Mouse (Mus musculus) gastrocnemius, adult 18-20 months (tissue): ENCODE data around the gene Pdzrn3. TPM values are rescaled to one million over a fixed set of nuclear protein-coding genes. Genes with fewer than 3 reads are reported as not detected.

Experiments used
- DNase-seq: peaks from one replicate; pipeline ENCODE4 v3.0.0; 2021; ENCODE audit warnings: low spot score
- total RNA-seq, 2 experiments: library from RNA; stranded (reverse); gene quantifications; 2 replicates each; pipeline ENCODE4 v1.2.3; 2021

The Pdzrn3 gene
- total RNA-seq, 2 experiments from 2014 or later, result 122 to 135 TPM

DNA sequence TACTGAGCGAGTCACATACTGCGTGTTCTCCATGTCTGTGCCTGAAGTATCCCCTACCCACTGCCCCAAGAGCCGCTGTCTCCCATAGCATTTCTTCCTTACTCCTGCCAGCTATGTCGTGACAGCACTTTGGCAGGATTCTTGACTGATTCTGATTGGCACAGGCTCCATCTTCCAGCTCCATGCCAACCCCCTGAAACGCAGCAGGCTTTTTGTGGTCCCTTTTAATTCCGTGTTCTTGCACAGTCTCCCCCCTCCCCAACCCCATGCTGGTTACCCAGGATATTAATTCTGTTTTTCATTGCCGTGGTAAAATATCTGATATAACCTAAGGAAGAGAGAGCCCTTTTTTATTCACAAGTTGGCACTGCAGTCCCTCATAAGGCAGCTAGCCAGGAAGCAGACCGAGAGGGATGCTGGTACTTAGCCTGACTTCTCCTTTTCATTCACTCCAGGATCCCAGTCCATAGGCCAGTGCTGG is 166.3 kb downstream of the Pdzrn3 start:
- DNase-seq, result no peak

DNA sequence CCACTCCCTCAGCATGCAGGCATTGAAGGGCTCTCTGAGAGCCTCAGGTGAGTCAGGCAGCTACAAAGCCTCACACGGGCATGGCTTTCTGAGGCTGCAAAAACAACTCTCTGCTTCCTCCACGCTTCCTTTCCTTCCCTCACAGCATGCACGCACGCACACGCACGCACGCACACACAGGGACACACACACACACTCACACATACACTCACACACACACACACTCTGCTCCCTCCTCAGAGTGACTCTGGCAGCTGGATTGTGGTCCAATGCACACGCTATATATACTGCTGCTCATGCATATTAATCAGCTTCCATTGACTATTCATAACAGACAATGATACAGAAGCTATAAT is 178.8 kb downstream of the Pdzrn3 start:
- DNase-seq, result no peak

DNA sequence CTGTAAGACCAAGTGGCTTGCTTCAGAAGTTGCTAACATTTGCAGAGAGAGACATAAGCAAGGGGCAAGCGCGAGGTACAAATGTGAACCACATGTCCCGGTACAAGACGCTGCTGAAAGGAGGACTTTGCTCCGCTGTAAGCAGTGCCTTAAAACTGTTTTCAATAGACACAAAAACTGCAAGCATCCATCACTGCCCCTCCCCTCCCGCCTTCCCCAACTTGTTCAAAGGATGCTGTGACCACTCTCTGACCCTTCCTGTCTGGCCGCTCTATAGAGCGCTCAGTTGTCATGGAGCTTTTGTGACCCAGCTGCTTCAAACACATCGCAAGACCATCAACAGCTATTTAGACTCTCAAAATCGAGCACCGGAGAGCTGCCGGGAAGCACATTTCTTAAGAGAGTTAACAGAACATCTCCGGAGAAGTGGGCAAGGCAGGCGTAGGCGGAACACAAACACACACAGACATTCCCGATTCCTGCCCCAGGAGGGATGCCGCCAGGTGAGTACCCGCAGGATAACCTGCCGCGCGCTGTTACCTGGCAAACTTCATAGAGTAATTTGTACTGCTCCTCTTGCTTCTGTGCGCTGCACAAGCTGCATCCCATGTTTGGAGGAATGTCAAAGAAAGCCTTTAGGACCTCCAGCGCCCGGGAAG is 179.3 kb downstream of the Pdzrn3 start:
- no peak for DNase-seq

DNA sequence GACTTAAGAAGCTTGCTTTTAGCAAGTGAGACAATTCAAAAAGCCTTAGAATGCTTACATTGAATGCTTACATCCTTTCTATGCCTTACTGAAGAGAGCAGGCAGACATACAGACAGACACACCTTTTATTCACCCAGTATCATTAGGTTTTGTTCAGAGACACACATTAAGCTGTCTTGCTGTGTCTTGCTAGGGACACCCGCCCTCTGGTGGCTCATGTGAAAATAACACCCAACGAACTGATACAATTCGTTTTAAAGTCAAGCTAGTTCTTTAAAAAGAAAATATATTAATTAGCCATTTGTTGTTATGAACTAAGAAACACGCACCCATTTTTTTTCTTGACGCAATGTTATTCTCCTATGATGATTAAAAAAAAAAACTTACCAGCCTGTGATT is 180.1 kb downstream of the Pdzrn3 start:
- peak; percentile 68 for DNase-seq

DNA sequence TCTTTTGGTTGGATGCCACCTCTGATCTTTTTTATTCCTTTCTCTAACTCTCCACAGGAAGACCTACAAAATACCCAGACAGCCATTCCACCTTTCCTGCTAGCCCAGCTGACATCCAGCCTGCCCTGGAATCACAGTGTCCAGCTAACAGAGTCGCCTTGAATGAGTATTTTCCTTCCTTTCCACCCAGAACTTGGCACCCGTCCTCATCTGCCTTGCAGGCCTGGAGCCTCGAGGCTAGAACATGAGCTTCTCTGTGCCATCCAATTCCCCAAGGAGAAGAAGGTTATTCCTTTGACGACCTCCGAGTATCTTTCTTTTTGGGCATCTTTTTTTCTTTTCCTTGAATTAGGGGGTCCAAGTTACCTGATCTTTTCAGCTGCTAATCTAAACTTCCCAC is 181.8 kb downstream of the Pdzrn3 start:
- DNase-seq, result peak; percentile 11

DNA sequence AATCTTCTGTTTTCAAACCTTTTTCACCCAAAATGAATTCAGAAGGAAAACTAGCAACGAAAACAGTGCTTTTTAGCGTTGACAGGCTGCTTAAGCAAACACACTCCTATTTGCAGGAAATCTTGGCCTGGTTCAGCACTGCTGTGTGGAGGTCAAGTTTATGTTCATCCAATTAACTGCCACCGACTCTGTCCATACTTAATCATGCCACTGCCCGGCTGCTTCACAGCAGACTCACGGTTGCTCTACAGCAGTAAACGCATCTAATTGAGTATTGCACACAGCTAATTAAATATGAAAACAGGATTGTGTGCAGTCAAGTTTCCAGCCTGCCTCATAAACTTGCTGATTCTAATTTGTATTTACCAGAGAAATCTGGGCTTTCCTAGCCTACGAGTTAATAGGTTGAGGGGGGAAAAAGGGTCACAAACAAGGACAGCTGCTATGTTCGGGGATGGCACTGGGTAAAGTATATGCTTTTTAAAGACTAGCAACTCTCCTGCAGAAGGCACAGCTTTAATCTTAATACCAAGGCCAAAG is 183.2 kb downstream of the Pdzrn3 start:
- no peak for DNase-seq

DNA sequence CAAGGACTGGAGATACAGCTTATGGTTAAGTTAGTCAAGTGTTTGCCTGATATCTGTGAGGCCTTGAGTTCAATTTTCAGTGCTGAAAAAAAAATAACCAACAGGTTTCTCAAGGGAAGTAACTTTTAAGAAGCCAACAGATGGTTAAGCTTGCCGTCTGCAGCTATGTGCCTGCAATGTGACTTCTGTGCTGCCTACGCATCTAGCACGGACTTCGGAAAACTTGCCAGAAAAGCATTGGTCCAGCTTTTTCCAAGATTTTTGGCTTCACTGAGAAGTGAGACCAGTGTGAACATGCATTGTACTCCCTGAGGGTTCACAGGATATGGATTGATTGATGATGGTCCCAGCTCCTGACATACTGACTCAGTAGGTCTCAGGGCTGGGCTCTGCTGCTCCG is 186.1 kb downstream of the Pdzrn3 start:
- no peak for DNase-seq

DNA sequence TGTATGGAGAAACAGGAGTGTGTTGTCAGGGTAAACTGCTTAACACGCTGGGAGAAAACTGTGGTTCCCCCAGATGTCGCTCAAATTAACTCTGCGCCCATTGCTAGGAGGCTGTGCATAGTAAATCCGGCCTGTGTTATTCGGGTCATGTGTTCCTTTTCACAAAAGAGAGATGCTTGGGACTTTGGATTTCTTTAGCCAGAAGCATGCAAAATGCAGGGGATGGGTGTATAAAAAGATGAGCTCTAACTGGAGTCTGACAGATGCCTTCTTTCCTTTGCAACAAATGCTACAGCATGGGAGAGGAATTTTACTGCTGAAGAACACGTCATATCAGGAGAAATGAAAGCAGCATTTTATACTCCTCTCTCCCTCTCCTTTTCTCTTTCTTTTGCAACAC is 190.4 kb downstream of the Pdzrn3 start:
- no peak for DNase-seq

DNA sequence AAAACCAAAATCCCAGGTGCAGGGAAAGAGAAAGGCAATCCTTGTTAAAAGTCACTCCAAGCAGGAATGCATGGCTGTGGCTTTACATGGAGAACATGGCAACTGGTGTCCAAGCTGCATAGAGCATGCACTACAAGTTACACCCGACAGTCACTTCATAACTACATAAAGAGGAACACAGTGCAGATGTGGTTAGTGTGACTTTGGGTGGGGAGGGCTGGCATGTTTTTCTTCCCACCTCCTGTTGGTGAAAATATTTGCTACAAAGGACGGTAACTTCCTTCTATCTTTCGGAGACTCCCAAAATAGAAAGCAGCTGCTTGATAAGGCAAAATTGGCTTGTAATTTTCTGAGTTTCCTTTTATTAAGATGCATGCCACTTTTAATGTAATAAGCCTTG is 190.8 kb downstream of the Pdzrn3 start:
- DNase-seq, result no peak

DNA sequence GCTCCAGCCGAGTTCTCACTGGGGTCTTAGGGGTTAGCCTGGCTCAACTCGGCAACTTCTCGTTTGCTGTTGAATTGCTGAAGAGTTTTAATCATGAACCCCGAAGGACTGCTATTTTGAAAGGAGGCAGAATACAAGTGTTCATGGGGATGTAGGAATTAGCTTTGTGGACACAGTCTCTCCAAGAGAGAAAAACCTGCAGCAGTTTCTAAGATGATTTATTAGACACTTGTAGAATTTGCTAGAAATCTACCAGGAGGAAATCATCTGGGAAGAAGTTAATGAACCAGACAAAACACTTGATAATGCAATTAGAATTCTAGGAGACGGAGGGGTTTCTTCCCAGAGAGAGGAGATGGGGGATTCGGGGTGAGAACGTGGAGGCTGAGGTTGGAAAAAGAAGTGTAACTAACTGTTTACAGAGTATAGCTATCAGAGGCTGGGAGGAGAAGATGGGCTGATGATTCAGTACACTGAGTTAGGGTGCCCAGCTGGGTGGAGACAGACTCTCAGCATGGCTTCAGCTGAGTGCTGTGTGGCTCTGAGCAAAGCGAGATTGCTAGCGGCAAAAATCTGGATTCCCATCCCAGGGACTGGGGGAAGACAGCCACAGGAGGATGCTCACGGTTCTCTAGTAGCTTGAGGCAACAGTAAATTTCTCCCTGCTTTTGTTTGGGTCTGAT is 193.5 kb downstream of the Pdzrn3 start:
- no peak for DNase-seq

DNA sequence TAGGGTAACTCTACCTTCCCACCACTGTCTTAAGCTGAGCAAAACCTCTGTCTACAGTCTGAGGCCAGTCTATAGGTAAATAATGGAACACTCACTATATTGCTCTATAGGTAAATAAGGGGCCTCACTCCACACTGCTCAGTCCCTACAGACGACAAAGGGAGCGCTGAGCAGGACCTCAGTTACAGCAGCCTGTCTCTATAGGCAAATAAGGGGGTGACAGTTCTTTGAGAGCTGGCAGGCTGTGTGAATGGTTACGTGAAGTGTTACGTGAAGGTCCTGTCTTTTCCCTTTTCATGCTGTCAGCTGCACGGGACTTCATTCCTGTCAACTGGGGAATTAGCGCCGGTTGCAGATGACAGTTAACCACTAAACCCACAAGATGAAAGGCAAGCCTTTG is 207.0 kb downstream of the Pdzrn3 start:
- no peak for DNase-seq

DNA sequence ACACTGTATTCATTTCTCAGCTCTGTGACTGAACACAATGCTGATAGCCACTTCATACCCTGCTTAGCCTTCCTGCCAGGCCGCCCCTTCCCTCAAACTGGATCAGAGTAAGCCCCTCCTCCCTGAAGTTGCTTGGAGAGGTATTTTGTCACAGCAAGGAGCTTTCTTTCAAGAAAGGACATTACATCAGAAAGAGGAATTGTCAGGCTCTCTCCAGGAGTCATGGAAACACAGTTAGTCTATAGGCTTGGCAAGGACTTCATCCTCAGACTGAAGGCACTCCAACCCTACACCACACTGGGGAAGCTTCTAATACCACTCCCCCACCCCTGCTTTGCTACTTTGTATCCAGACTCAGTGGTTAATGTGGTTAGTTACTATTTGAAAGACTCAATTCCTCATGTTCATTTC is 224.2 kb downstream of the Pdzrn3 start:
- DNase-seq, result no peak

DNA sequence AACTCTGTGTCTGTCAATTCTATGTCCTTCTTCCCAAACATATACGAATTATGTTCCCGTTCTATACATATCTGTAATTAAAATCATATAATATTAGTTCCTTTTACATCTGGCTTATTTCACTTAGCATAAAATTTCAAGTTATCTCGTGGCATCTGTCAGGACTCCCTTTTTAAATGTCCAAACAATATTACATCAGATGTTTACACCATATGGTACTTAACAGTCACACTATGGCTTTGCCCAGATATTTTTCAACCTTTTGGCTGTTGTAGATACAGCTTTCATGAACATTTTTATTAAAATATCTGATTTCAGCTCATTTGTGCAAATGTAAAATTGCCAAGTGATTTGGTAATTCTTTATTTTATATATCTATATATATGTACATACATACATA is 242.3 kb downstream of the Pdzrn3 start:
- no peak for DNase-seq

DNA sequence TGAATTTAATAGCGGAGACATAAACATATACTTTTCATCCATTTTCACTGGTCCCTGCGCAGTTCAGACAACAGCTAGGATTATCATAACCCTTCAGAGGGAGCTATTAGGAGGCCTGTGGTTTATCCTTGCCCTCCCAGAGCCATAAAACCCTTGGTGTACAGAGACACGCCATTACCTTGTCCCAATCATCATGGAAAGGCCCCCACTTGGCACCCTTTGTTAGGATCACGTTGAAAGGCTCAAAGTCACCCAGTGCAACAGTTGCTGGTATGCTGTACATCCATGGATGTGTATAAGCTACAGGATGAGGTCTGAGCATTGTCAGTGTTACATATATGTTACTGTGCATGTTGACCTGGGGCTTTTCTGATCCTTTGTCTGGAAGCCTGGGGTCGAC is 252.3 kb downstream of the Pdzrn3 start:
- no peak for DNase-seq

DNA sequence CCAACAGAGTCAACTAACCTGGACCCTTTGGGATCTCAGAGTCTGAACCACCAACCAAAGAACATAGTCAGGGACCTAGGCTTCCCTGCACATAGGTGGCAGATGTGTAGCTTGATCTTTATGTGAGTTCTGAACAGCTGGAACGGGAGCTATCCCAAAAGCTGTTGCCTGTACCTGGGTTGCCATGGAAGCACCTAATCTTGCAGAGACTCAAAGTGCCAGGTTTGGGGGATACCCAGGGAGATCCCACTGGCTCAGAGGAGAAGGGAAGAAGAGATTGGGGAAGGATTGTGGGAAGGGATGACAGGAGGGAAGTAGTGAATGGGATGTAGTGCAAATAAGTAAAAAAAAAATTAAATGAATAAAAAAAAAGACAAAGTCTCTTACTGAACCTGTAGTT is 268.7 kb downstream of the Pdzrn3 start:
- no peak for DNase-seq

DNA sequence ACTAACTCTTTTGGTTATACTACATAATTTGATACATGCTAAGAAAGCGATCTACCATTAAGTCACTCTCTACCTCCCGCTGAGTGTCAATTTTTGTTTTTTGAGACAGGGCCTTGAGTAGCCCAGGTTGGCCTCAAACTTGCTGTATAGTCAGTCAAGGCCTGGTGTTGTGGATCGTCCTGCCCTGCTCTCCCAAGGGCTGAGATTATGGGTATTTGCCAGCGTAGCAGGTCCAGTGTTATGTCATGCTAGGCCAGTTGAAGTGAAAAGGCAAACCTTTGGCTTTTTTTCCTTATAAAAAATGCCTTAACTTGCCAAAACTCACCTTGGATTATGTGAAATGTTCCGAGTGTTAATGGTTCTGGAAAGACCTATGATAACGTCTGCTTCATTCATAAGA is 274.2 kb downstream of the Pdzrn3 start:
- no peak for DNase-seq

DNA sequence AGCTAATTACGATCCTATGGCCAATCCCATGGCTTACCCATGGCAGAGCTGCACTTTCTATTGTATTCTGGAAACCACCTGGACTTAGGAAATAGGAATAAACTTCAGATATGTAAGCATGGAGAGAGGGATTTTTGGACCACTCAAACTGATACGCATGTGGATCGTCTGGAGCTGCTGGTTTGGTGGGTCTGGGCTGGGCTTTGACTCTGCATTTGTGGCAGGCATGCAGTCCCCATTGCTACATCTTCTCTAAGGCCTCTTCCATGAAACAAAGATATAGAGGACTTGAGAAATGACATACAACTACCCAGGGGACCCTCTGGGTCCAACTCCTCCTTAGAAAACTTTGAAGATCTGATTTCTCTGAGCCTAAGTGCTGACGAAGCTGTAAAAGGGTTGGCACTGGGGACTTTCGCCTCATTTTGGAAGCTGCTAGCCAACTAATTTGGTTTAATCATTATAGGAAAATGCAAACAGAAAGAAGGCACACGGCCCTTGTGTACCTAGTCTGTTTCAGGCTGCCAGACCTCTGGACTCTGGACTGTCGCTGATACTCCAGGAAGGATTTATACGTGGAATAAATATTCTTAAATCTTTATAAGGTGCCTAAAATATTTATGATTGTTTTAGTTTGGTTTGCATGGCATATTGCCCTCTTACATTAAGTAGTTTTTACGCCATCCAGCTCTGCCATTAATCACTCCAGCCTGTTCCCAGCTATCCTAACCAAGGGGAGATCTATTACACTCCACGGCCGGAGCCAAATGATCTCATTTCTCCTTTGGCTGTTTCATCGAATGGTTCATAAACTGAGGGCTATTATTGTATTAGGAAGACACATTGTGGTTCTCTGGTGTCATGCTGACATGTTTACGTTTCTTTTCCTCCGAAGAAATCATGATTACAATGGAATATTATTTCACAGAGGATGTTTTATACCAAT is 275.7 kb downstream of the Pdzrn3 start:
- peak; percentile 32 for DNase-seq
